Mouse (Mus musculus) limb, embryonic 12.5 days (tissue): ENCODE results near the gene Lce3e. TPM values are rescaled to one million over a fixed set of nuclear protein-coding genes. Genes with fewer than 3 reads are reported as not detected.

Experiments
- ATAC-seq: fragments of 200-750 bp; cut with Nextera tagmentation; 2 replicates; pipeline ENCODE4 v1.8.0; 2017; ENCODE audit warnings: low read depth, moderate TSS enrichment; ENCODE audit not compliant: insufficient number of reproducible peaks, insufficient read depth, low FRiP score, low TSS enrichment
- H3K27ac ChIP-seq: fragments of 300-500 bp; sonication (generic); 2 replicates; pipeline ENCODE4 v1.5.1; 2016; ENCODE audit warnings: mild to moderate bottlenecking, moderate library complexity
- H3K27me3 ChIP-seq: fragments of 300-500 bp; sonication (generic); 2 replicates; pipeline ENCODE4 v1.6.1; 2016; ENCODE audit warnings: mild to moderate bottlenecking, moderate library complexity
- H3K36me3 ChIP-seq: fragments of 300-500 bp; sonication (generic); 2 replicates; pipeline ENCODE4 v1.6.1; 2016; ENCODE audit warnings: mild to moderate bottlenecking, moderate library complexity
- H3K4me1 ChIP-seq: fragments of 300-500 bp; sonication (generic); replicated peaks from 2 replicates; pipeline ENCODE4 v1.6.1; 2016
- H3K4me2 ChIP-seq: fragments of 300-500 bp; sonication (generic); 2 replicates; pipeline ENCODE4 v1.6.1; 2016; ENCODE audit warnings: mild to moderate bottlenecking, moderate library complexity
- H3K4me3 ChIP-seq: fragments of 300-500 bp; sonication (generic); replicated peaks from 2 replicates; pipeline ENCODE4 v1.5.1; 2016; ENCODE audit warnings: mild to moderate bottlenecking
- H3K9ac ChIP-seq: fragments of 300-500 bp; sonication (generic); replicated peaks from 2 replicates; pipeline ENCODE4 v1.6.1; 2016; ENCODE audit warnings: mild to moderate bottlenecking, moderate library complexity
- H3K9me3 ChIP-seq: fragments of 300-500 bp; sonication (generic); 2 replicates; pipeline ENCODE4 v1.6.1; 2016; ENCODE audit warnings: mild to moderate bottlenecking, moderate library complexity
- WGBS: fragments of 180-500 bp; shearing (Covaris S2); methylation state at CpG from one replicate; pipeline ENCODE4 v1.1.7; 2016; 5-methylcytosine and 5-hydroxymethylcytosine counted together
- polyA plus RNA-seq: library from polyadenylated mRNA; unstranded; fragments of >200 nt; fragmentation: Nextera tagmentation; extraction: Ambion mirVana; gene quantifications from 2 replicates; pipeline ENCODE4 v1.2.1, GENCODE M21; 2016

The Lce3e gene
- polyA plus RNA-seq, 1 experiment from 2014 or later: not detected

GRCm38 (mm10) chr3:93014871-93015270 is 48.0 kb downstream of the Lce3e start:
- Histone ChIP-seq H3K9ac (peak overlapping the region; percentile 58), H3K27ac (no peak overlapping the region), H3K36me3 (no peaks in the 10 kb centered on the region), H3K4me2 (peak overlapping the region; percentile 79), H3K4me3 (peak overlapping the region; percentile 48), H3K27me3 (peaks cover 15% of the 10 kb centered on the region; the same call in 1 of the 2 replicates), H3K4me1 (no peaks in the 10 kb centered on the region), H3K9me3 (no peaks in the 10 kb centered on the region)
- no peak for ATAC-seq
- 41% methylated on average over 5 of the region's 5 CpGs for WGBS

- Histone ChIP-seq H3K9ac (peak within 1 kb of the TSS; percentile 58), H3K36me3 (no peaks in the 10 kb centered on the region), H3K4me3 (peak within 1 kb of the TSS; percentile 48), H3K4me2 (peak within 1 kb of the TSS; percentile 79), H3K9me3 (no peaks in the 10 kb centered on the region), H3K27me3 (peaks cover 15% of the 10 kb centered on the region; the same call in 1 of the 2 replicates), H3K4me1 (no peaks in the 10 kb centered on the region), H3K27ac (peak within 1 kb of the TSS; percentile 18; the same call in 1 of the 2 replicates)
- no peak for ATAC-seq
- 57% methylated on average over 4 of the region's 4 CpGs for WGBS
Measured at GRCm38 (mm10) chr3:93015460-93016104, 48.7 kb downstream of the Lce3e start, which contains the start of gene Crct1. TSS of gene Crct1 (minus strand) at chr3:93015687.

Other genes with a start within 250 kb of the Lce3e start
- gene Lce1f, start 246.7 kb upstream of the Lce3e start, polyA plus RNA-seq: not detected in 2 replicates
- gene Gm38119, start 228.0 kb upstream of the Lce3e start, polyA plus RNA-seq: not detected in 2 replicates
- not detected in 2 replicates for gene Lce1g, start 214.7 kb upstream of the Lce3e start, polyA plus RNA-seq
- gene Lce1h, start 202.0 kb upstream of the Lce3e start, polyA plus RNA-seq: not detected in 2 replicates
- not detected in 2 replicates for gene Lce1i, start 188.2 kb upstream of the Lce3e start, polyA plus RNA-seq
- not detected in 2 replicates for gene Lce1j, start 176.5 kb upstream of the Lce3e start, polyA plus RNA-seq
- not detected in 2 replicates for gene Lce1k, start 159.2 kb upstream of the Lce3e start, polyA plus RNA-seq
- gene Kprp, start 139.8 kb upstream of the Lce3e start, polyA plus RNA-seq: not detected in 2 replicates
- not detected in 2 replicates for gene Lce1l, start 115.8 kb upstream of the Lce3e start, polyA plus RNA-seq
- gene 2310050C09Rik, start 96.8 kb upstream of the Lce3e start, polyA plus RNA-seq: not detected in 2 replicates
- not detected in 2 replicates for gene Lce3a, start 40.8 kb upstream of the Lce3e start, polyA plus RNA-seq
- not detected in 2 replicates for gene Lce3b, start 34.1 kb upstream of the Lce3e start, polyA plus RNA-seq
- not detected in 2 replicates for gene Lce3c, start 22.6 kb upstream of the Lce3e start, polyA plus RNA-seq
- gene Lce3d, start 9.7 kb upstream of the Lce3e start, polyA plus RNA-seq: not detected in 2 replicates
- not detected in 2 replicates for gene Lce3f, start 25.2 kb downstream of the Lce3e start, polyA plus RNA-seq
- not detected in 2 replicates for gene Crct1, start 48.6 kb downstream of the Lce3e start, polyA plus RNA-seq
- gene Lce1m, start 52.0 kb downstream of the Lce3e start, polyA plus RNA-seq: not detected in 2 replicates
- not detected in 2 replicates for gene Gm4858, start 101.8 kb downstream of the Lce3e start, polyA plus RNA-seq
- not detected in 2 replicates for gene Crnn, start 177.7 kb downstream of the Lce3e start, polyA plus RNA-seq
- not detected in 2 replicates for gene Flg2, start 230.2 kb downstream of the Lce3e start, polyA plus RNA-seq